Mouse (Mus musculus) hindbrain, embryonic 16.5 days (tissue): ENCODE data around the gene Mup2. TPM values are rescaled to one million over a fixed set of nuclear protein-coding genes. Genes with fewer than 3 reads are reported as not detected.
"Not testable (repeated sequence)": the region's sequence is repeated elsewhere in the genome, so short reads cannot be mapped to it uniquely, and the experiment has no call there.

Source experiments
- ATAC-seq: fragments of 200-750 bp; cut with Nextera tagmentation; 2 replicates; pipeline ENCODE4 v1.8.0; 2017; ENCODE audit warnings: moderate TSS enrichment, moderate library complexity
- H3K27ac ChIP-seq: fragments of 300-500 bp; sonication (generic); 2 replicates; pipeline ENCODE4 v1.5.1; 2014; ENCODE audit warnings: low read depth, mild to moderate bottlenecking, control low read depth, low read length, moderate library complexity
- H3K27me3 ChIP-seq: fragments of 300-500 bp; sonication (generic); replicated peaks from 2 replicates; pipeline ENCODE4 v1.6.1; 2014; ENCODE audit warnings: low read length; ENCODE audit not compliant: control insufficient read depth, insufficient read depth
- H3K36me3 ChIP-seq: fragments of 300-500 bp; sonication (generic); 2 replicates; pipeline ENCODE4 v1.6.1; 2014; ENCODE audit warnings: mild to moderate bottlenecking, low read length, moderate library complexity, mixed read lengths; ENCODE audit not compliant: control insufficient read depth, insufficient read depth
- H3K4me1 ChIP-seq: fragments of 300-500 bp; sonication (generic); 2 replicates; pipeline ENCODE4 v1.6.1; 2014; ENCODE audit warnings: low read depth, low read length; ENCODE audit not compliant: control insufficient read depth, insufficient read depth
- H3K4me2 ChIP-seq: fragments of 300-500 bp; sonication (generic); 2 replicates; pipeline ENCODE4 v1.6.1; 2014; ENCODE audit warnings: mild to moderate bottlenecking, low read length, control low read depth, moderate library complexity
- H3K4me3 ChIP-seq: fragments of 300-500 bp; sonication (generic); 2 replicates; pipeline ENCODE4 v1.5.1; 2014; ENCODE audit warnings: mild to moderate bottlenecking, low read length, control low read depth, moderate library complexity
- H3K9ac ChIP-seq: fragments of 300-500 bp; sonication (generic); 2 replicates; pipeline ENCODE4 v1.6.1; 2014; ENCODE audit warnings: low read depth, mild to moderate bottlenecking, control low read depth, low read length, moderate library complexity
- H3K9me3 ChIP-seq: fragments of 300-500 bp; sonication (generic); 2 replicates; pipeline ENCODE4 v1.6.1; 2014; ENCODE audit warnings: mild to moderate bottlenecking, low read length, moderate library complexity; ENCODE audit not compliant: control insufficient read depth
- polyA plus RNA-seq: library from polyadenylated mRNA; unstranded; fragments of >200 nt; fragmentation: Nextera tagmentation; extraction: Ambion mirVana; gene quantifications from 2 replicates; pipeline ENCODE4 v1.2.1, GENCODE M21; 2015

The Mup2 gene
- not detected in 2 replicates for polyA plus RNA-seq

DNA sequence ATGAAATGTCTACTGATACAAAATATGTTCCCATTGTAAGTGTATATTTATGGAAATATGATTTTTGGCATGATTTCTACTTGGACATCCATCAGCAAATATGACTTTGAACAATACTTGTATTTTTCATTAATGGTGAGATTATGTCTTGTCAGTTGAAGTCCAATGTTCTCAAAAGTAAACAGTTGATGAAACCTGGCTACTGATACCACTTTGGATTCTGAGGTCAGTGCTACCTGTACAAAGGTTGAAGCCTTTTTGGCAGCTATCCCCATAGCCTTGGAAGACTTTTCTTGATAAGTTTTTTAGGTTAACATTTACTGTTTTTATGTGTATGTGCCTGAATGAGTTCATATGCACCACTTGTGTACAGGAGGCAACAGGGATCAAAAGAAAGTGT lies at the start of gene Mup2:
Gene Mup2 (minus strand): TSS at position 101 of the 400 bp plus-strand sequence.
- H3K9ac ChIP-seq, H3K27me3 ChIP-seq, ATAC-seq, H3K36me3 ChIP-seq, H3K4me3 ChIP-seq, H3K27ac ChIP-seq, H3K4me1 ChIP-seq, H3K4me2 ChIP-seq, H3K9me3 ChIP-seq: not testable (repeated sequence)

Other genes starting within 250 kb of the Mup2 start
- gene Slc46a2, start 239.2 kb downstream of the Mup2 start, polyA plus RNA-seq, result 0.06 TPM in 1 of 2 replicates, not detected in the other
- gene Mup4, start 193.6 kb downstream of the Mup2 start, polyA plus RNA-seq, result not detected in 2 replicates
- 0.26 TPM in 1 of 2 replicates, not detected in the other for gene Mup6, start 190.0 kb downstream of the Mup2 start, polyA plus RNA-seq
- gene Mup7, start 83.8 kb downstream of the Mup2 start, polyA plus RNA-seq, result not detected in 2 replicates
- gene Mup8, start 68.3 kb upstream of the Mup2 start, polyA plus RNA-seq, result not detected in 2 replicates